Mouse (Mus musculus): ENCODE results near the gene Rab7.

DNA sequence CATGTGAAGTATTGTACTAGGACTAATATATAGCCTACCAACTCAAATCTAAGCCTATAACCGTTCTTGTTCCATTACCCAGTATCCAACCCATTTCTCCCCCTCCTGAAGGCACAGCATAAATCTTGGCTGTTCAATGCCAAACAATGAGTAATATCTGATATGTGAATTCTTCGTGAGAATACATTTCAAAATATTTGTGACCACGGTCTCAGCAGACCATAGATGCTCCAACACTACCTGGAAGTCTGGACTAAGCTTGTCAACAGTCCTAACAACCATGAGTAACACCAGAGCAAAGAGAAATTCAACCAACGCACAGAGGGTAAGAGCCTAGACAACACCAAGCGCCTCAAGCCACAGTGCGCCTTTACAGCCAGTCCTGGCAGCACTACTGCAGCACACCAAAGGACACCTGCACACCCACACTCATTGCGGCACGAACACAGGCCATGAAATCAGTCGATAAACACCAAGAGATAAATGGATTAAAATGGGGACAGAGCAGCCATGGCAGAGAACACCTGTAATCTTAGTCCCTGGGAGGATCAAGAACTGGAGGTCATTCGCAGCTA is 21.7 kb downstream of the Rab7 start:
- TF ChIP-seq CTCF (IDR thresholded peaks at IDR 0.05; ENCODE audit: low read depth, low read length) (no peak), POLR2A (IDR thresholded peaks at IDR 0.05; ENCODE audit: insufficient read depth, low read length) (no peak), EP300 (IDR thresholded peaks at IDR 0.05; ENCODE audit: insufficient read depth, low read depth, low read length) (no peak)

All from ES-Bruce4 (cell line).